Mouse (Mus musculus) spleen, postnatal 0 days (tissue): ENCODE measurements around the gene Itpripl1. TPM values are rescaled to one million over a fixed set of nuclear protein-coding genes. Genes with fewer than 3 reads are reported as not detected.

Experiments
- polyA plus RNA-seq: library from polyadenylated mRNA; unstranded; fragments of >200 nt; fragmentation: Nextera tagmentation; extraction: Ambion mirVana; gene quantifications from 2 replicates; pipeline ENCODE4 v1.2.1, GENCODE M21; 2015

Itpripl1 gene
- polyA plus RNA-seq: 31.3 and 32.7 TPM in 2 replicates

DNA sequence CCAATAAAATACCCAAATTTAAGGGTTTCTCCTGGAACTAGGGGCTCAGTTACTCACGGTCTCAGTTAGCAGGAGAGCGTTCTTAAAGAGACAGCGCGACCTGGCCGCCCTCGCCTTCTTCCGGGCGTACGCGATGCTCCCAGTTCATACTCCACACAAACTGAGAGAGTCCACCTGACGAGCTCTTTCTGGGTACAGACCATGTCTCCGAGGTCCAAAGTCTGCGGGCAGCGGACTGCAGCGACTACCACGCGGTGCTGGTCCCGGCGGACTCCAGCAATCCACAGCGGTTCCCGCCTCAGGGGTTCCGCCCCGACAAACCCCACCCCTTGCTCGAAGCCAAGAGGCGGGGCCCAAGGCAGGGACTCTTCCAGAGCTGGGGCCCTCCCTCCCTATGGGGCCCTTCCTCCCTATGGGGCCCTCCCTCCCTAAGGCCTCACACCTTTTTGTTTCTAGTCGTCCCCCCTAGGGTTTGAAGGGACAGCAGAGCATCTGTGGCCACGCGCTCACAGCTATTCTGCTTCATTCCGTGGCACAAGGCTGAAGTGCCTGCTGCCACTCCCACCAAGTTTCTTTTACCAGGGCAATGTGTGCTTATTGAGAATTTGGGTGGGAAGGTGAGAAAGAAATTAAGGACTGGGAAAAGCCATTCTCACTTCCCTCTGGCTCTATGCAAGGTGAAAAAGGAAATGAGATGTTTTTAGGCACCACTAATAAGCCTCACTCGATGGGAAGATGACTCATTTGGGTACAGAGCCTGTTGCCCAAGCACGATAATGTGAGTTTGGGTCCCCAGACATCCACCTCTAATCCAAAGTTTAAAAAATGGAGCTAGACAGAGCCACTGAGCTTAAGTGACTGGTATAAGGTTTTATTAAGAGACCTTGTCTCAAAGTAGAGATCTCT is at the start of gene Itpripl1:
Gene Itpripl1, minus strand, starts transcription at position 285 of the 906 bp plus-strand sequence.

DNA sequence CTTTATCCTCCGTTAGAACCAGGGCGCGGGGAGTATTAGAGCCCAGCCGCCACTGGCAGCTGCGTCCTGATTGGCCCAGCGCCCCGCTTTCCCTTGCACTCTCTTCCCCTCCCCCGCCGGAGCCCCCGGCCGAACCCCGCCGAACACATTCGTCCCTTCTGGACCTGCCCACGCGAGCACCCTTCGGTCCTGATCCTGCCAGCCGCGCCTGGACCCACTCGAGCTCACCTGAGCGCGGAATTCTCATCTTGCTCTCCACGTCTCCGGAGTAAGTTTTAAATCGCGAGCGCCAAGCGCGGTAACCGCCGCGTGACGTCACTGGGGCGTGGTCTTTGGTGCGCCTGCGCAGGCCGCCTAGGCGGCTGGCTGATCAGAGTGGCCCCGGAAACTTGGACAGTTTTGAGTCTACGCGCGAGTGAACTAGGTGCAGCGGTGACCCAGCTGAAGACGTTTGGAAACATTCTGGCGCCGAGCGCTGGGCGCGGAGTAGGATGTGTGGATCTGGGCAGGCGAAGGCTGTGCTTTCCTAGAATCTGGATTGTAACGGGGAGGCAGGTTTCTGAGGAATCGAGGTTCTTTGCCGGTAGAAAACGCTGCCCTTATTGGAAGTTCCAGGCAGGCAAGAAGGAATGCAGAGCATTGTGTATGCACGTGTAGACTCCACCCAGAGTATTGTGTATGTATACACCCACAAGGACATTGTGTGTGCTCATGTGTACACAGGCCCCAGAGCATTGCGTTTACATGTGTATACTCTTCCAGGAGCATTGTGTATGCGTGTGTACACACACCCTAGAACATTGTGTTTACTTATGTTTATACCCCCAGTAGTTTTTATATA is 9.4 kb downstream of the Itpripl1 start, which contains the start of gene Ncaph:
Gene Ncaph, minus strand, starts transcription at position 334 of the 841 bp plus-strand sequence.

Other genes with a start within 250 kb of the Itpripl1 start
- 27.2 and 29.6 TPM in 2 replicates for gene Sppl2a, start 210.2 kb downstream of the Itpripl1 start, polyA plus RNA-seq
- gene Ap4e1, start 134.7 kb downstream of the Itpripl1 start, polyA plus RNA-seq: 4.5 and 6.1 TPM in 2 replicates
- 76.3 and 81.5 TPM in 2 replicates for gene Blvra, start 72.8 kb downstream of the Itpripl1 start, polyA plus RNA-seq
- gene Ncaph, start 9.5 kb downstream of the Itpripl1 start, polyA plus RNA-seq: 53.2 and 59.3 TPM in 2 replicates
- 1.7 and 2.1 TPM in 2 replicates for gene 1810024B03Rik, start 64.8 kb upstream of the Itpripl1 start, polyA plus RNA-seq
- 24.7 and 26.7 TPM in 2 replicates for gene Snrnp200, start 64.9 kb upstream of the Itpripl1 start, polyA plus RNA-seq
- gene Ciao1, start 104.4 kb upstream of the Itpripl1 start, polyA plus RNA-seq: 44.3 and 45.0 TPM in 2 replicates
- 17.2 and 19.0 TPM in 2 replicates for gene Tmem127, start 104.5 kb upstream of the Itpripl1 start, polyA plus RNA-seq
- gene Stard7, start 126.8 kb upstream of the Itpripl1 start, polyA plus RNA-seq: 42.2 and 44.0 TPM in 2 replicates
- 10.5 and 14.4 TPM in 2 replicates for gene Dusp2, start 192.7 kb upstream of the Itpripl1 start, polyA plus RNA-seq
- gene Astl, start 195.2 kb upstream of the Itpripl1 start, polyA plus RNA-seq: not detected in 2 replicates
- 4.3 and 6.1 TPM in 2 replicates for gene Adra2b, start 219.8 kb upstream of the Itpripl1 start, polyA plus RNA-seq